Mouse (Mus musculus) midbrain, postnatal 0 days (tissue): ENCODE data around the gene Gnb1l. TPM values are rescaled to one million over a fixed set of nuclear protein-coding genes. Genes with fewer than 3 reads are reported as not detected.

Experiments used
- ATAC-seq: fragments of 200-750 bp; cut with Nextera tagmentation; 2 replicates; pipeline ENCODE4 v1.8.0; 2017; ENCODE audit warnings: moderate number of reproducible peaks, mild to moderate bottlenecking, moderate TSS enrichment, moderate library complexity; ENCODE audit not compliant: low FRiP score
- DNase-seq: peaks from one replicate; pipeline ENCODE4 v3.0.0-alpha.2; 2015; ENCODE audit warnings: low spot score
- H3K27ac ChIP-seq: fragments of 300-500 bp; sonication (generic); 2 replicates; pipeline ENCODE4 v1.5.1; 2014; ENCODE audit warnings: low read depth, mild to moderate bottlenecking, low read length, mixed read lengths
- H3K27me3 ChIP-seq: fragments of 300-500 bp; sonication (generic); 2 replicates; pipeline ENCODE4 v1.6.1; 2014; ENCODE audit warnings: low read length, control low read depth, mixed read lengths; ENCODE audit not compliant: insufficient read depth
- H3K36me3 ChIP-seq: fragments of 300-500 bp; sonication (generic); 2 replicates; pipeline ENCODE4 v1.6.1; 2014; ENCODE audit warnings: low read length, control low read depth, mixed read lengths; ENCODE audit not compliant: insufficient read depth
- H3K4me1 ChIP-seq: fragments of 300-500 bp; sonication (generic); 2 replicates; pipeline ENCODE4 v1.6.1; 2014; ENCODE audit warnings: mild to moderate bottlenecking, control low read depth, antibody characterized with exemption, low read length, mixed read lengths; ENCODE audit not compliant: insufficient read depth
- H3K4me2 ChIP-seq: fragments of 300-500 bp; sonication (generic); 2 replicates; pipeline ENCODE4 v1.6.1; 2014; ENCODE audit warnings: low read depth, mild to moderate bottlenecking, low read length, mixed read lengths; ENCODE audit not compliant: poor library complexity, severe bottlenecking
- H3K4me3 ChIP-seq: fragments of 300-500 bp; sonication (generic); 2 replicates; pipeline ENCODE4 v1.5.1; 2014; ENCODE audit warnings: low read depth, mild to moderate bottlenecking, low read length, moderate library complexity
- H3K9ac ChIP-seq: fragments of 300-500 bp; sonication (generic); replicated peaks from 2 replicates; pipeline ENCODE4 v1.6.1; 2014; ENCODE audit warnings: mild to moderate bottlenecking, low read length, moderate library complexity, mixed read lengths; ENCODE audit not compliant: poor library complexity, severe bottlenecking
- H3K9me3 ChIP-seq: fragments of 300-500 bp; sonication (generic); 2 replicates; pipeline ENCODE4 v1.6.1; 2016; ENCODE audit warnings: low read length, control low read depth
- CTCF ChIP-seq: IDR thresholded peaks from 2 replicates; pipeline ENCODE4 v1.5.1; 2016; ENCODE audit warnings: antibody characterized with exemption, mild to moderate bottlenecking
- WGBS: fragments of 180-500 bp; shearing (Covaris S2); extraction: QIAGEN DNeasy Blood & Tissue Kit; methylation state at CpG from one replicate; pipeline ENCODE4 v1.1.7; 2014; 5-methylcytosine and 5-hydroxymethylcytosine counted together
- polyA plus RNA-seq: library from polyadenylated mRNA; unstranded; fragments of >200 nt; fragmentation: Nextera tagmentation; extraction: Ambion mirVana; gene quantifications from 2 replicates; pipeline ENCODE4 v1.2.1, GENCODE M21; 2015
- total RNA-seq: library from RNA; depleted of rRNA; stranded (reverse); fragments of >200 nt; gene quantifications from 2 replicates; pipeline ENCODE4 v1.2.3, GENCODE M21; 2014

The Gnb1l gene
- total and polyA plus RNA-seq, 2 experiments from 2014 or later: 12.4 to 20.5 TPM

- Histone ChIP-seq H3K27ac (no peak overlapping the region), H3K9ac (no peak overlapping the region), H3K4me1 (no peaks in the 10 kb centered on the region), H3K4me2 (no peak overlapping the region), H3K36me3 (peaks cover 45% of the 10 kb centered on the region), H3K4me3 (no peak overlapping the region), H3K27me3 (no peaks in the 10 kb centered on the region), H3K9me3 (no peaks in the 10 kb centered on the region)
- WGBS: 95% methylated on average over 2 of the region's 2 CpGs
- TF ChIP-seq CTCF: no peak
- ATAC-seq (no peak), DNase-seq (no peak)
Observed at GRCm38 (mm10) chr16:18474021-18474420, 24.5 kb upstream of the Gnb1l start.

GRCm38 (mm10) chr16:18477996-18478395 lies 20.5 kb upstream of the Gnb1l start:
- H3K4me3 ChIP-seq: no peak overlapping the region
- no peaks in the 10 kb centered on the region for H3K9me3 ChIP-seq
- DNase-seq (peak; percentile 3), ATAC-seq (no peak)
- no peak overlapping the region for H3K9ac ChIP-seq
- no peaks in the 10 kb centered on the region for H3K27me3 ChIP-seq
- H3K4me1 ChIP-seq: no peaks in the 10 kb centered on the region
- 73% methylated on average over 6 of the region's 6 CpGs for WGBS
- H3K36me3 ChIP-seq: peaks cover 19% of the 10 kb centered on the region
- no peak overlapping the region for H3K4me2 ChIP-seq
- TF ChIP-seq CTCF: peak; percentile 35
- H3K27ac ChIP-seq: no peak overlapping the region

GRCm38 (mm10) chr16:18479667-18480066 lies 18.8 kb upstream of the Gnb1l start:
- Histone ChIP-seq H3K9ac (0 out of 2 replicates have a peak overlapping the region, but pooled peaks have one; percentile 29), H3K36me3 (peaks cover 16% of the 10 kb centered on the region), H3K4me3 (no peak overlapping the region), H3K4me1 (no peaks in the 10 kb centered on the region), H3K4me2 (no peak overlapping the region), H3K9me3 (no peaks in the 10 kb centered on the region), H3K27me3 (no peaks in the 10 kb centered on the region), H3K27ac (no peak overlapping the region)
- ATAC-seq (no peak), DNase-seq (no peak)
- no peak for TF ChIP-seq CTCF
- 45% methylated on average over 7 of the region's 7 CpGs for WGBS

GRCm38 (mm10) chr16:18480933-18481485 lies 17.5 kb upstream of the Gnb1l start:
- Histone ChIP-seq H3K36me3 (peaks cover 12% of the 10 kb centered on the region), H3K4me3 (no peak overlapping the region), H3K9me3 (no peaks in the 10 kb centered on the region), H3K9ac (no peak overlapping the region), H3K27me3 (no peaks in the 10 kb centered on the region), H3K27ac (no peak overlapping the region), H3K4me2 (no peak overlapping the region), H3K4me1 (no peaks in the 10 kb centered on the region)
- ATAC-seq: no peak
- DNase-seq: no peak
- 59% methylated on average over 4 of the region's 4 CpGs for WGBS
- no peak for TF ChIP-seq CTCF

GRCm38 (mm10) chr16:18482431-18482830 lies 16.1 kb upstream of the Gnb1l start:
- H3K9ac ChIP-seq: no peak overlapping the region
- no peak overlapping the region for H3K4me2 ChIP-seq
- no peaks in the 10 kb centered on the region for H3K9me3 ChIP-seq
- ATAC-seq: no peak
- peaks cover 5% of the 10 kb centered on the region; the same call in 1 of the 2 replicates for H3K36me3 ChIP-seq
- TF ChIP-seq CTCF: no peak
- DNase-seq: no peak
- H3K27me3 ChIP-seq: no peaks in the 10 kb centered on the region
- H3K27ac ChIP-seq: no peak overlapping the region
- H3K4me3 ChIP-seq: no peak overlapping the region
- H3K4me1 ChIP-seq: no peaks in the 10 kb centered on the region
- WGBS: 98% methylated on average over 3 of the region's 3 CpGs

GRCm38 (mm10) chr16:18483839-18484238 lies 14.7 kb upstream of the Gnb1l start:
- no peaks in the 10 kb centered on the region for H3K9me3 ChIP-seq
- no peaks in the 10 kb centered on the region for H3K4me1 ChIP-seq
- ATAC-seq (no peak), DNase-seq (no peak)
- no peaks in the 10 kb centered on the region for H3K27me3 ChIP-seq
- H3K9ac ChIP-seq: no peak overlapping the region
- TF ChIP-seq CTCF: no peak
- H3K4me2 ChIP-seq: no peak overlapping the region
- H3K4me3 ChIP-seq: no peak overlapping the region
- 64% methylated on average over 5 of the region's 5 CpGs for WGBS
- H3K36me3 ChIP-seq: no peaks in the 10 kb centered on the region
- H3K27ac ChIP-seq: no peak overlapping the region
